Mouse (Mus musculus) macrophage (primary cell): Measurements from ENCODE around the gene Hist1h2bf. TPM values are rescaled to one million over a fixed set of nuclear protein-coding genes. Genes with fewer than 3 reads are reported as not detected.
"Not testable (repeated sequence)": the region's sequence is repeated elsewhere in the genome, so short reads cannot be mapped to it uniquely, and the experiment has no call there.

Source experiments
- H3K27ac ChIP-seq: fragments of 350-480 bp; formaldehyde crosslinking; 2 replicates; pipeline ENCODE4 v1.9.0; 2021
- H3K36me3 ChIP-seq: fragments of 350-480 bp; formaldehyde crosslinking; 2 replicates; pipeline ENCODE4 v1.9.0; 2021; ENCODE audit errors: inconsistent target
- H3K4me3 ChIP-seq: fragments of 350-480 bp; formaldehyde crosslinking; 2 replicates; pipeline ENCODE4 v1.9.0; 2021; ENCODE audit errors: inconsistent target
- H3K79me2 ChIP-seq: fragments of 350-480 bp; formaldehyde crosslinking; 2 replicates; pipeline ENCODE4 v1.9.0; 2021; ENCODE audit errors: inconsistent target
- WGBS: methylation state at CpG from one replicate; pipeline ENCODE4 v1.1.7; 2026; ENCODE audit warnings: inconsistent platforms; ENCODE audit not compliant: missing documents; 5-methylcytosine and 5-hydroxymethylcytosine counted together
- polyA plus RNA-seq: library from polyadenylated mRNA; stranded (reverse); fragments of 250-400 nt; gene quantifications from 3 replicates; pipeline ENCODE4 v1.2.4, GENCODE M21; 2018; ENCODE audit warnings: inconsistent platforms
- total RNA-seq, 78 experiments: library from RNA; depleted of rRNA; stranded (reverse); fragments of 250-400 nt; gene quantifications; 1 replicate in 9 of 78; 2 replicates in 24 of 78; 3 replicates in 43 of 78; 4 replicates in 2 of 78; pipeline ENCODE4 v1.2.4; 2018; ENCODE audit warnings: inconsistent platforms in 56 of 78

Hist1h2bf gene
- total RNA-seq (2018; cell fraction: chromatin; rRNA removed) = 10 to 100 TPM in 1 of 26 experiments, 1 to 10 TPM in 7, not detected in 18; 2.5 to 14.3 (median 4.4) TPM
- 10 to 100 TPM in 14 of 26 experiments, 1 to 10 TPM in 12; 2.2 to 37.9 (median 12.3) TPM for total RNA-seq (2018; cell fraction: cytosol; rRNA removed)
- total RNA-seq (2018; cell fraction: nucleus; rRNA removed) = 10 to 100 TPM in 1 of 26 experiments, 1 to 10 TPM in 19, not detected in 6; 2.0 to 18.2 (median 3.3) TPM
- polyA plus RNA-seq = not detected in 3 replicates

- Histone ChIP-seq H3K27ac (peak within 1 kb of the TSS; percentile 75), H3K4me3 (peak within 1 kb of the TSS; percentile 41), H3K79me2 (peaks cover 18% of the 10 kb centered on the region; the same call in 1 of the 2 replicates)
- H3K36me3 ChIP-seq = not testable (repeated sequence)
- under 1% methylated on average over 23 of the region's 42 CpGs for WGBS
Measured at GRCm38 (mm10) chr13:23573898-23574524, at the start of gene Hist1h2bf, which contains the start of gene Hist1h2ad. Gene Hist1h2bf, minus strand, starts transcription at chr13:23574196. Gene Hist1h2ad, plus strand, starts transcription at chr13:23574381.

GRCm38 (mm10) chr13:23622861-23623450 is 49.0 kb upstream of the Hist1h2bf start:
- Histone ChIP-seq H3K27ac (peak overlapping the region; percentile 49), H3K4me3 (peak overlapping the region; percentile 7; the same call in 1 of the 2 replicates), H3K36me3 (no peaks in the 10 kb centered on the region), H3K79me2 (no peaks in the 10 kb centered on the region)
- 21% methylated on average over 7 of the region's 7 CpGs for WGBS

- H3K27ac ChIP-seq = peak within 1 kb of the TSS; percentile 91
- H3K79me2 ChIP-seq, H3K36me3 ChIP-seq: not testable (repeated sequence)
- H3K4me3 ChIP-seq = peak within 1 kb of the TSS; percentile 71
- under 1% methylated on average over 32 of the region's 53 CpGs for WGBS
Measured at GRCm38 (mm10) chr13:23622175-23622671, 48.2 kb upstream of the Hist1h2bf start, which contains the start of gene Hist1h1e. Gene Hist1h1e, minus strand, starts transcription at chr13:23622558.

GRCm38 (mm10) chr13:23621532-23622174 is 47.7 kb upstream of the Hist1h2bf start:
- Histone ChIP-seq H3K79me2 (no peaks in the 10 kb centered on the region), H3K4me3 (peak overlapping the region; percentile 71), H3K36me3 (no peaks in the 10 kb centered on the region), H3K27ac (peak overlapping the region; percentile 91)
- WGBS = 2% methylated on average over 17 of the region's 18 CpGs

- H3K36me3 ChIP-seq = no peaks in the 10 kb centered on the region
- peak within 1 kb of the TSS; percentile 91 for H3K27ac ChIP-seq
- no peaks in the 10 kb centered on the region for H3K79me2 ChIP-seq
- 2% methylated on average over 25 of the region's 27 CpGs for WGBS
- H3K4me3 ChIP-seq = peak within 1 kb of the TSS; percentile 71
Measured at GRCm38 (mm10) chr13:23620733-23621531, 46.9 kb upstream of the Hist1h2bf start, which contains the start of gene Hist1h2be. Gene Hist1h2be, minus strand, starts transcription at chr13:23621124.

GRCm38 (mm10) chr13:23620056-23620732 is 46.2 kb upstream of the Hist1h2bf start:
- Histone ChIP-seq H3K4me3 (peak overlapping the region; percentile 71), H3K36me3 (no peaks in the 10 kb centered on the region), H3K27ac (peak overlapping the region; percentile 91), H3K79me2 (no peaks in the 10 kb centered on the region)
- WGBS = 35% methylated on average over 12 of the region's 12 CpGs

GRCm38 (mm10) chr13:23611638-23612037 is 37.6 kb upstream of the Hist1h2bf start:
- 90% methylated on average over 3 of the region's 3 CpGs for WGBS
- Histone ChIP-seq H3K79me2 (no peaks in the 10 kb centered on the region), H3K27ac (no peak overlapping the region), H3K36me3 (no peaks in the 10 kb centered on the region), H3K4me3 (no peak overlapping the region)

GRCm38 (mm10) chr13:23610393-23610792 is 36.4 kb upstream of the Hist1h2bf start:
- no peaks in the 10 kb centered on the region for H3K36me3 ChIP-seq
- no peaks in the 10 kb centered on the region for H3K79me2 ChIP-seq
- WGBS = 92% methylated on average over 2 of the region's 2 CpGs
- no peak overlapping the region for H3K4me3 ChIP-seq
- H3K27ac ChIP-seq = no peak overlapping the region

GRCm38 (mm10) chr13:23609844-23610243 is 35.8 kb upstream of the Hist1h2bf start:
- H3K4me3 ChIP-seq = no peak overlapping the region
- H3K27ac ChIP-seq = no peak overlapping the region
- no peaks in the 10 kb centered on the region for H3K79me2 ChIP-seq
- H3K36me3 ChIP-seq = no peaks in the 10 kb centered on the region

GRCm38 (mm10) chr13:23609209-23609608 is 35.2 kb upstream of the Hist1h2bf start:
- no peaks in the 10 kb centered on the region for H3K79me2 ChIP-seq
- H3K4me3 ChIP-seq = no peak overlapping the region
- H3K27ac ChIP-seq = no peak overlapping the region
- WGBS = 64% methylated on average over 4 of the region's 4 CpGs
- no peaks in the 10 kb centered on the region for H3K36me3 ChIP-seq

GRCm38 (mm10) chr13:23605052-23605451 is 31.1 kb upstream of the Hist1h2bf start:
- Histone ChIP-seq H3K27ac (no peak overlapping the region), H3K79me2 (no peaks in the 10 kb centered on the region), H3K4me3 (no peak overlapping the region), H3K36me3 (no peaks in the 10 kb centered on the region)
- 97% methylated on average over 3 of the region's 3 CpGs for WGBS

- 93% methylated on average over 3 of the region's 3 CpGs for WGBS
- H3K79me2 ChIP-seq = no peaks in the 10 kb centered on the region
- H3K36me3 ChIP-seq = no peaks in the 10 kb centered on the region
- H3K27ac ChIP-seq = no peak overlapping the region
- H3K4me3 ChIP-seq = no peak overlapping the region
Measured at GRCm38 (mm10) chr13:23604452-23604851, 30.5 kb upstream of the Hist1h2bf start.

- H3K4me3 ChIP-seq = no peak overlapping the region
- 83% methylated on average over 7 of the region's 7 CpGs for WGBS
- no peaks in the 10 kb centered on the region for H3K79me2 ChIP-seq
- H3K36me3 ChIP-seq = no peaks in the 10 kb centered on the region
- no peak overlapping the region for H3K27ac ChIP-seq
Measured at GRCm38 (mm10) chr13:23603182-23603699, 29.2 kb upstream of the Hist1h2bf start.
